Mouse (Mus musculus): ENCODE measurements around the gene Olfr410.

The Olfr410 gene

DNA sequence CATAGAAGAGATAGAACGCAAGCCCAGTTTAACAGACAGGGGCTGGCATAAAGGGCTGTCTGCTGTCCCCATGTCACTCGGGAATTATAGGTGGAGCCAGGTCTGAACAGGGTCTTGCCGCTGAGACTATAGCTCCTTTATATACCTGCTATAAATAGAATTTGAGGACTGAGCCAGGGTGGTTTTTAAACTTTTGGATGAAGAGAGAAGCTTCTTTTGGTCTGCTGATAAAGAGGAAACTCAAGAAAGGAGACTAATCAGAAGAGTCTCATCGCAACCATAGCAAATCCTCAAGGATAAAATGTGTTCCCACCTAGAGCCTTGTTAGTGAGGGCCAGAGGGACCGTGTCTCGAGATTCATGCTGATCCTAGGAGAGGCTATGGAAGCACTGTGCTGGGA is at the start of gene Olfr410:
TSS of gene Olfr410 (minus strand) at position 101 of the 400 bp plus-strand sequence.
- DNase-seq: no peak

DNA sequence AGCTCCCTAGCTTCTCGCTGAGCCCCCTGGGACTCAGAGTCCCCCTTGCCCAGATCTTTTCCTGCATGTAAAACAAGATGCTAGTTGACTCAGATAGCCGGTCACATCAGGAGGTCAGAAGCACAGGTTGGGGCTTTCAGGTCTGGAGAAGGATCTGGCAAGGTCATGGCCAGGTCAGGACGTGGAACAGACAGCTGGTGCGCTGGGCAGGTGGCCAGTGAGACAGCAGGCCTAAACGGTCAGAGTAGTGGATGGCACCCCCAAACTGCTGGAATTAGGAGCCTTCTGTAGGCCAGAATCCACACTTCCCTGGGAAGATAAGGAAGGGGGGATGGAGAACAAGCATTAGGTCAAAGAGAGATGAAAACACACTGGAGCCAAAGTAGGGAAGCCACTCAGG is 49.4 kb upstream of the Olfr410 start:
- no peak for DNase-seq

DNA sequence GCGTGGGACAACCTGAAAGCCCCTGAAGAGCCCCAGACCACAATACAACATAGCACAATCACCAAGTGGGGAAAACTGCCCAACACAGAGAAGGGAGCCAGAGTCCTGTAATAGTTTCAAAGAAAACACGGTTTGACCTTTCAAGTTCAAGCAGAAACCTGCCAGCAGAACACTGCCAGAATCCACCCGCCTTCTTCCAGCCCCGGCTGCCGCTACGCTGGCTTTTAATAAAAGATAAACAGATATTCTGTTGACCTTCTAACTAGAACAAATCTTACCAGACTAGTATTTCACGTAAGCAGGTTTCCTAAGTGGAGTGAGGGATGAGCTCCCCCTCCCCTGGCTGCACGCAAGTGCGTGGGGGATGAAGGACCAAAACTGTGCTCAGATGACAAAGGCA is 47.8 kb upstream of the Olfr410 start:
- DNase-seq: no peak

DNA sequence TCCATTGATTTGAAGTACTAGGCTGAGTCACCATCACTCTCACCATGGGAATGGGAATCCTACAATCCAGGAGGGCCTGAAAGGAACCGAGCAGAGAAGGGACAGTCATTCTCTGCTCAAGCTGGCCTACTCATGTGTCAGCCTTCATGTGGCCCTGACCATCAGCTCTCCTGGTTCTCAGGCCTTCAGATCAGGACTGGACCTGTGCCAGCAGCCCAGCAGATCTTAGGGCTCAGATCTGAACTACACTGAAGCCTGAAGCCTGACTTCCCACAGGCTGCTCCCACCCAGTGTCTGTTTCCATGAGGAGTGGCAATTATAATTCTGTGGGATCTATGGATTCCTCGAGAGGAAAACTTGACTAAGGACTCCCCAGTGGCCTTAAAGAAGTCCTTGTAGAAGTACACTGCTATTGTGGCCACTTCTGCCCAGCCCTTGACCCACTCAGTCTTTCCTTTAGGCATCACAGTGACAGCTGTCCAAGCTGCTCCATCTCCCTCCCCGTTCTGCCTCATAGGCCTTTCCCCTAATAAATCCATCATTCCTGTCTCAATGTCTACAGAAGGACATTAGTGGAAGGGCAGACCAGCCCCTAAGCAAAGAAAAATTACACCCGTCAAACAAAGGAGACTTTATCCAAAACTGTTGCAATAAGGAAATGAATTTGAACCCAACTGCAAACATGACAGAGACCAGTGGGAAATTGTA is 41.5 kb upstream of the Olfr410 start:
- no peak for DNase-seq

DNA sequence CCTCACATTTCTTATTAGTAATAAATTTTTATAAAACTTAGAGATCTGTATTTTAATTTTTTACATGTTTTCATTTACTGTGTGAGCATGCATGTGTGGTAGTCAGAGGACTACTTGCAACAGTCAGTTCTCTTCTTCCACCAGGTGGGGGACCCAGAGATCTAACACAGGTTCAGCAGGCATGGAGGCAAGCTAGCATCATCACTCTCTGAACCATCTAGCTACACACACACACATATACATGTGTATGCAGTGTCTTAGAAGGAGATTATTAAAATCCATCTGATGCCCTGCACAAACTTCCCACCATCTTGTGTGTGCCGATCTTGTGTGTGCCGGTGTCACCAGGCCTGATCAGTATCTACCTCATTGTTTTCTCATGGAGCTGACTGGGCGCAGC is 39.0 kb upstream of the Olfr410 start:
- DNase-seq: peak; percentile 62

DNA sequence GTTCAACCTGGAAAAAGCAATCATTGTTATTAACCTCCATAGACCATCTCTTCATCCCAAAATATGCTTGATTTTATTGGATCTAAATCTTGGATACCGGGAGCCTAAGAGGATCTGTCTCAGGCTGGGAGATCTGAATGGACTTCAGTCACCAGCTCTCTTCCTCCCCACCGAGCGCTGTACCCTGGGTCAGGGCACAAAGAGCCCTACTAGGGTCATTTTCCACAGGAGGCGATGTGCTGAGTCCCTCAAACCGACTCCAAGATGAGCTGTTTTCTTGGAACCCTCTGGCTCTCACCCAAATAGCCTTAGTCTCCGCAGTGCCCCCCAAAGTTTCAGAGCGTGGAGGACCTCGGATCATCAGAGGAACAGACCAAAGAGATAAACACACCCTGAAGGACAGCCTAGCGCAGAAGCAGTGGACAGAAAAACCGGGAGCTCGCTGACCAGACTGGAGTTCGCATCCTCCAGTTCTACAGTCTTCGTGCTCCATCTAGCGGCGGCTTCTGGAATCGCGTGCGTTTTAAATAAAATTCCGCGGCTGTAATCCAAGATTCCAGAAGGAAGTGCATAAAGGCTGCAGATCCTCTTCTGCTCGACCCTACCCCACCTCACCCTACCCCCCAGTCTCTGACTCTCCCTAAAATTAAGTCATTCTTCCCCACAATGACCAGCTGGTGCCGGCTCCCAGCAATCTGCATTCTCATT is 33.7 kb upstream of the Olfr410 start:
- peak; percentile 72 for DNase-seq

DNA sequence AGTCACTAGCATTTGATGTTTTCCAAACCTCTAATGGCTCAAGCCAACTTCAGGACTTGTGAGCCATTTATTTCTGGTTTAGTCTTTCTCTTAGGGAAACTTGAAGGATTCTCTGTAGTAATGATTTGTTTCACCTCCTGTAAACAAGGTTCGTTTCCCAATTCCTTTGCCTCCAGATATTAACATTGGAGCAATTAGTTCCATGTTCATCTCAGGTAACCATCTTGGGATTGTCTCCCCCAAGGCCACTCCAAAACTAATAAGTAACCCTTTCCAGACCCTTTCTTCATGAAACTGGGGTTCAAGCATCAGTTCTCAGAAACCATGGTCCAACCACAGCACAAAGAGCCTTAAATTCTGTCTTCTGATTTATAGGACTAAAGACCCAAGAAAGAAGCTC is 23.9 kb upstream of the Olfr410 start, which contains the start of gene Olfr412:
TSS of gene Olfr412 (plus strand) at position 301 of the 400 bp plus-strand sequence.
- DNase-seq: no peak

DNA sequence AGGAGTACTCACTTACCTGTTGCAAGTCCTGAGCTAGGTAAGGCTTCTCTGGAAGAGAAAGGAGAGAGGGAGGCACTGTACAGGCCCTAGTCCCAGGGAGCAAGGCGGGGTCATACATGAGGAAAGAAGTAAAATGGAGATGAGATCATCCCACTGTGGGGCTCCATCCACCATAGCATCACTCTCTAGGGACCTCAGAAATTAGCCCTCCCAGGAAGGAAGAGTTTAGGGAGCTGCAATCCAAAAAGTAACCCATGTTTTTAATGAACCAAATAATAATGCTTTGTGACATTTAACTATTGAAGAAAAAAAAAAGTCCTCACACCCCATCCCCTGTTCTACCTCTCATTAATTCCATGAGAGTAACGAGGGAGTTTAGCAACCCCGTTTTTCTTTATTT is 14.7 kb upstream of the Olfr410 start, which contains the start of gene Olfr411:
TSS of gene Olfr411 (minus strand) at position 101 of the 400 bp plus-strand sequence.
- no peak for DNase-seq

DNA sequence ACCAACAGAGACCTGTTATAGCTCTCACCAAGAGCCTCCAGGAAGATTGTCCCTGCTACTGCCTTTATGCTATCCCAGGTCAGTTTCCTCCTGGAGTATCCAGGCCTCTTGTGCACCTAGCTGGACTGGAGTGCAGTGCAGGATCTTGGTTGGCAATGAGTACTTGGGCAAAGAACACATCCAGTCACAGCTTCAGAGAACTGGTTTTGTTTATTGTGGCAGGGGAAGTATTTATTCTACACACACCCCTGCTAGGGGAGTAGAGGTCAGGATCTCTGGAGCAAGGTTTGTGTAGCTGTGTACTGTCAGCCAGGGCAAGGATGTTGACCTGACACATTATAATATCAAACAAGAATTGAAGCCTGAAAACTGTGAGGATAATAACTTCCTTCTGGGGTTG is 9.1 kb downstream of the Olfr410 start:
- no peak for DNase-seq

DNA sequence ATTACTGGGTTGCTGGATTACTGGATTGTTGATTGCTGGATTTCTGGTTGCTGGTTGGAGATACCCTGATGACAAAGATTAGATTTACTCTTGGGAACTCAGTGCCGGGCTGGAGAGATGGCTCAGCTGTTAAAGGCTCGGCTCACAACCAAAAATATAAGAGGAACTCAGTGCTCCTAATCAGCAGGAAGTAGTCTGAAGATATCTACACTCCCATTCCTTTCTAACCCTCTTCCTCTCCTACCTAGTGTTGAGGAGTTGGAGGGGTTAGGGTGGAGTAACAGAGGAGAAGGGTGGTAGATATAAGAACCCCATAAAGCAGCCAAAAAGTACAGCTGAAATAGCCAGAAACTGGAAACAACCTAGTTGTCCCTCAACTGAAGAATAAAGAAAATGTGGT is 11.8 kb downstream of the Olfr410 start:
- DNase-seq: no peak

DNA sequence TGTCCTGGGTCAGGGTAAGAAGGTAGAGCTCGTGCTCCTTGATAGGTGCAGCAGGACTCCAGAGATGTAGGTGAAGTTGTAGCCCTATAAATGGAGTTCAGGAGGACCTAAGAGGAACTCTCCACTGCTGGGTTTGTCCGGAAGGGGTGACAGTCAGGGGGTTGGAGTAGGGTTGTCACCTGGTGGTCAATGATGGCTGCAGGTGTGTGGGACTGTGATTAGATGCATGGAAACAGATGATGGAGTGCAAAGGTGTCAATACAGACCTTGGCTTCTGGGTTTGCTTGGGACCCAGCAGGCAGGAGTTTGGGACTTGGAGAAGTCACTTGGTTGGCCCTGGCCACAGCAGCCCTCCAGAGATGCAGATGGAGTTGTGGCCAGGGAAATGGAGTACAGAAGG is 50.6 kb downstream of the Olfr410 start:
- DNase-seq: no peak

DNA sequence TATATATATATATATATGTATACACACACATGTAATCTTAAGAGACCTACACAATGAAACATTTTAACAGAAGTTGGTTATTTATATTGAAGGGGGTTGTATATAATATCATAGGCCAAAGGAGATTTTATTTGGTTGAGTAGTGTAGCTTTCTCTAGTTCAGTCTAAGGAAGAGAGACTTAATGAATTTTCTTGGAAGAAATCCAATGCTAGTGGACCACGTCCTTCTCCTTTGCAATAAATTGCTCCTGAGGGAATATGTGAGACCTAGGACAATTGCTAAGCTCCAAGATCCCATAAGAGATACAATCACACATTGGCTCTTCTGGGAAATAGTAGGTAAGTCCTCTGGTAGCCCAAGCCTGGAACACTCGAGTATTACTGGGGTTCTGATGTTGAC is 54.4 kb downstream of the Olfr410 start, which contains the start of gene Olfr59:
TSS of gene Olfr59 (plus strand) at position 301 of the 400 bp plus-strand sequence.
- DNase-seq: no peak
